Mouse (Mus musculus): ENCODE measurements at regions not wholly inside any gene's neighbourhood (a gene's known extent, or its start where the extent isn't known, plus 50 kb on each side); places are given as distances from the start of the nearest gene placed in this dataset.

DNA sequence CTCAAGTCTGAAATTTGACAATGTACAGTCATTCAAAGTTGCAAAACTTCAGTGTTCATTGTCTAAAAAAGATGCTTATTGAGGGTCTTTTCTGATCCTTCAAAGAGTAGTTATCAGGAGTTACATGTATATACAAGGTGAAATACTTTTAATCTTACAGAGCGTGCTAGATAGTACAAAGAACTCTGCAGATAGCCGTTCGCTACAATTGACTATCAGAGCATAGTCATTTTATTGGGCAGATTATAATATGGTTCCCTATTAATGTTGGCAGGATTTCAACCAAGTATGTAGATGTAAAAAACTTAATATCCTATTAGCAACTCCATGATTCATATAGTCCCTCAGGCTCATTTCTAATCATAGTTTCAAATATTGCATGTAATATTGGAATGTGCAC is 1114.7 kb upstream of the Cited2 start:
- H3K9me3 ChIP-seq (ENCODE audit: control insufficient read depth, low read depth, low read length), result no peaks in the 10 kb centered on the region
- 68% methylated on average over 3 of the region's 3 CpGs for WGBS
- H3K4me2 ChIP-seq (replicated peaks; ENCODE audit: low read depth, low read length), result no peak overlapping the region
- H3K27me3 ChIP-seq (ENCODE audit: control insufficient read depth, insufficient read depth, low read length), result no peaks in the 10 kb centered on the region
- no peak overlapping the region for H3K4me3 ChIP-seq (ENCODE audit: low read depth, low read length)
- no peaks in the 10 kb centered on the region for H3K4me1 ChIP-seq (ENCODE audit: control insufficient read depth, insufficient read depth, low read length)
- H3K9ac ChIP-seq (replicated peaks; ENCODE audit: low read depth, low read length), result no peak overlapping the region
- no peak overlapping the region for H3K27ac ChIP-seq (ENCODE audit: low read length)
- no peak for ATAC-seq (ENCODE audit: insufficient number of reproducible peaks, insufficient read depth, low FRiP score, low read depth)
- H3K36me3 ChIP-seq (ENCODE audit: control insufficient read depth, insufficient read depth, low read length), result no peaks in the 10 kb centered on the region

DNA sequence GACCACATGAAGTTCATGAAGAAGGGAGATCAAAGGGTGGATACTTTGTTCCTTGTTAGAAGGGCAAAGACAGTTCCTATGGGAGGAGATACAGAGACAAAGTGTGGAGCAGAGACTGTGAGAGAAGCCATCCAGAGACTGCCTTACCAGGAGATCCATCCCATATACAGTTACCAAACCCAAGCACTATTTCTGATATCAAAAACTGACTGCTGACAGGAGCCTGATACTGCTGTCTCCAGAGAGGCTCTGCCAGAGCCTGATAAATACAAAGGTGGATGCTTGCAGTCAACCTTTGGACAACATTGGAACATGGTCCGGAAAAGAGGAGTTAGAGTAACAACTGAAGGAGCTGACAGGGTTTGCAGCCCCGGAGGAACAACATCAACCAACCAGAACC is 1104.3 kb upstream of the Cited2 start:
- Histone ChIP-seq H3K27me3 (ENCODE audit: control insufficient read depth, insufficient read depth, low read length) (no peaks in the 10 kb centered on the region), H3K4me2 (replicated peaks; ENCODE audit: low read depth, low read length) (no peak overlapping the region), H3K9me3 (ENCODE audit: control insufficient read depth, low read depth, low read length) (no peaks in the 10 kb centered on the region), H3K4me3 (ENCODE audit: low read depth, low read length) (no peak overlapping the region), H3K4me1 (ENCODE audit: control insufficient read depth, insufficient read depth, low read length) (no peaks in the 10 kb centered on the region), H3K27ac (ENCODE audit: low read length) (no peak overlapping the region), H3K9ac (replicated peaks; ENCODE audit: low read depth, low read length) (no peak overlapping the region), H3K36me3 (ENCODE audit: control insufficient read depth, insufficient read depth, low read length) (no peaks in the 10 kb centered on the region)
- no peak for ATAC-seq (ENCODE audit: insufficient number of reproducible peaks, insufficient read depth, low FRiP score, low read depth)
- 94% methylated on average over 2 of the region's 2 CpGs for WGBS

DNA sequence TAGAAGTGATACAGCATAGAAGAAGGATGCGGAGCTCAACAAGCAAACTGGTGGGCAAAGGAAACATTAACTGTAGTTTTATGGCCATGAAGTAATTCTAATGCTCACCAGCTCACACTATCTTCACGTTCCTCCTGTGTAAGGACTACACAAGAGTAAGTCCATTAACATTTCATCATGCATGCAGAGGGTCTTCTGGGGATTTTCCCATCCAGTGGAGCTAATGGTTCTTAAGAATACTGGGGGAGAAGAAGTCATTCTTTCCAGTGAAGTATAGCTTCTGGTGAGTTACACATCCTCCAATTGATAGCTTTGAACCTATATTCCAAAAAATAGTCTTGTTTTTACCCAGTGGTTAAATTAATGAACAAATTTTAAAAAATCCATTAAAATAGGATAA is 1103.4 kb upstream of the Cited2 start:
- H3K4me2 ChIP-seq (replicated peaks; ENCODE audit: low read depth, low read length), result no peak overlapping the region
- WGBS, result 86% methylated on average over 2 of the region's 2 CpGs
- H3K27ac ChIP-seq (ENCODE audit: low read length), result no peak overlapping the region
- no peak overlapping the region for H3K4me3 ChIP-seq (ENCODE audit: low read depth, low read length)
- H3K27me3 ChIP-seq (ENCODE audit: control insufficient read depth, insufficient read depth, low read length), result no peaks in the 10 kb centered on the region
- no peaks in the 10 kb centered on the region for H3K4me1 ChIP-seq (ENCODE audit: control insufficient read depth, insufficient read depth, low read length)
- ATAC-seq (ENCODE audit: insufficient number of reproducible peaks, insufficient read depth, low FRiP score, low read depth), result no peak
- no peaks in the 10 kb centered on the region for H3K36me3 ChIP-seq (ENCODE audit: control insufficient read depth, insufficient read depth, low read length)
- H3K9ac ChIP-seq (replicated peaks; ENCODE audit: low read depth, low read length), result no peak overlapping the region
- no peaks in the 10 kb centered on the region for H3K9me3 ChIP-seq (ENCODE audit: control insufficient read depth, low read depth, low read length)

DNA sequence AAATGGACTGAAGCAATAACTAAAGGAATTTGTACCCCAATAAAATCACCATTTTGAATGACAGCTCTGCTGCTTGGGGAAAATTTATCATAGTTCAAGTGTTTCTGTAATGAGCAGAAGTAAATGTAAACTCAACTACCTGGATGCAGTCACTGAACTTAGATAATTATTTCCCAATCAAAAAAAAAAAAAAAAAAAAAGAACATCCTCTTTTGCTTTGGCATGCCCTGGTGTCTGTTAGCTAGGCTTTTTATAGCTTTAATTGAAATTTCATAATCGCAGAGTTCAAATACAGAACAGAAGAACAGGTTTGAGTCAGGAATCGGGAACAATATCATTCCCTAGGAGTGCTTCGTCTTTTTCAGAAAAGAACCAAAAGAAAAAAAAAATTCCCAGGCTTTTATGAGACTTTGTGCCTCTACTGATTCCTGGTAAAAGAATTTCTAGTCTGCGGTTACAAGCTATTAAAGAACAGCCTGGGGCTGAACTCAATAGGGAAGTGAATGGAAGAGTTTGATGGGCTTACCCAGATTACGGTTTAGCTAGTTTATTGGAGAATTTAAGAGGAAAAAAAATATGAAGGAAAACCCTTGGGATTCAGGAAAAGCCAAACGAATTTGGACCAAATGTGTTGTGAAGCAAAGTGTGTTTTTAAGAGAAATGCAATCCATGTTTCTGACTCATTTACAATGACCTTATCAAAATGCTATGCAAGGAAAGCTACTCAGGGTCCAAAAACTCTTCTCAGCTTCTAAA is 1102.0 kb upstream of the Cited2 start:
- H3K27ac ChIP-seq (ENCODE audit: low read length), result no peak overlapping the region
- 77% methylated on average over 6 of the region's 6 CpGs for WGBS

GRCm38 (mm10) chr10:16622821-16623220 is 1100.2 kb upstream of the Cited2 start:
- Histone ChIP-seq H3K9me3 (ENCODE audit: control insufficient read depth, low read depth, low read length) (no peaks in the 10 kb centered on the region), H3K4me2 (replicated peaks; ENCODE audit: low read depth, low read length) (no peak overlapping the region), H3K4me3 (ENCODE audit: low read depth, low read length) (no peak overlapping the region), H3K27ac (ENCODE audit: low read length) (no peak overlapping the region), H3K36me3 (ENCODE audit: control insufficient read depth, insufficient read depth, low read length) (no peaks in the 10 kb centered on the region), H3K27me3 (ENCODE audit: control insufficient read depth, insufficient read depth, low read length) (no peaks in the 10 kb centered on the region), H3K9ac (replicated peaks; ENCODE audit: low read depth, low read length) (no peak overlapping the region), H3K4me1 (ENCODE audit: control insufficient read depth, insufficient read depth, low read length) (no peaks in the 10 kb centered on the region)
- WGBS, result 72% methylated on average over 3 of the region's 3 CpGs
- no peak for ATAC-seq (ENCODE audit: insufficient number of reproducible peaks, insufficient read depth, low FRiP score, low read depth)

More for the DNA sequence above, 1102.0 kb upstream of the Cited2 start:
- H3K9me3 ChIP-seq (ENCODE audit: control insufficient read depth, low read depth, low read length), result no peaks in the 10 kb centered on the region
- H3K4me1 ChIP-seq (ENCODE audit: control insufficient read depth, insufficient read depth, low read length), result no peaks in the 10 kb centered on the region
- no peak overlapping the region for H3K4me2 ChIP-seq (replicated peaks; ENCODE audit: low read depth, low read length)
- H3K9ac ChIP-seq (replicated peaks; ENCODE audit: low read depth, low read length), result no peak overlapping the region
- no peaks in the 10 kb centered on the region for H3K36me3 ChIP-seq (ENCODE audit: control insufficient read depth, insufficient read depth, low read length)
- ATAC-seq (ENCODE audit: insufficient number of reproducible peaks, insufficient read depth, low FRiP score, low read depth), result no peak
- no peaks in the 10 kb centered on the region for H3K27me3 ChIP-seq (ENCODE audit: control insufficient read depth, insufficient read depth, low read length)
- H3K4me3 ChIP-seq (ENCODE audit: low read depth, low read length), result no peak overlapping the region

DNA sequence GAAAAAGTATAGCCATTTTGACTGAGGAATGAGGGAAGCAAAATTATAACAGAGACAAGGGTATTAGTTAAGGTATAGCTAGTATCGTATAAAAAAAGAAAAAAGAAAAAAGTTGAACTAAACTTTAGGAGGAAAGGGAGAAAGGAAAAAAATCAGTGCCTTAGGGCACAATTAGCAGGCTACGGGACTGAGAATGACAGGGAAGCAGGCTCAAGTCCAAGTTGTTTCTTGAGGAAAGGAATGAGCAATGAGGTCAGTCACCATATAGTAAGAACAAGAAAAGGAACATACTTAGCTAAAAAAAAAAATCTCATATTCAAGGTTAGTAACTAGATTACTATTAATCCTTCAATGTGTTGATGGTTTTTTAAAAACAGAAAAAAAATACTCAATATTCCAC is 1089.8 kb upstream of the Cited2 start:
- no peaks in the 10 kb centered on the region for H3K4me1 ChIP-seq (ENCODE audit: control insufficient read depth, insufficient read depth, low read length)
- no peak overlapping the region for H3K4me2 ChIP-seq (replicated peaks; ENCODE audit: low read depth, low read length)
- no peaks in the 10 kb centered on the region for H3K36me3 ChIP-seq (ENCODE audit: control insufficient read depth, insufficient read depth, low read length)
- no peak overlapping the region for H3K9ac ChIP-seq (replicated peaks; ENCODE audit: low read depth, low read length)
- H3K27ac ChIP-seq (ENCODE audit: low read length), result no peak overlapping the region
- H3K4me3 ChIP-seq (ENCODE audit: low read depth, low read length), result no peak overlapping the region
- ATAC-seq (ENCODE audit: insufficient number of reproducible peaks, insufficient read depth, low FRiP score, low read depth), result no peak
- H3K9me3 ChIP-seq (ENCODE audit: control insufficient read depth, low read depth, low read length), result no peaks in the 10 kb centered on the region
- 64% methylated on average over 2 of the region's 2 CpGs for WGBS
- no peaks in the 10 kb centered on the region for H3K27me3 ChIP-seq (ENCODE audit: control insufficient read depth, insufficient read depth, low read length)

DNA sequence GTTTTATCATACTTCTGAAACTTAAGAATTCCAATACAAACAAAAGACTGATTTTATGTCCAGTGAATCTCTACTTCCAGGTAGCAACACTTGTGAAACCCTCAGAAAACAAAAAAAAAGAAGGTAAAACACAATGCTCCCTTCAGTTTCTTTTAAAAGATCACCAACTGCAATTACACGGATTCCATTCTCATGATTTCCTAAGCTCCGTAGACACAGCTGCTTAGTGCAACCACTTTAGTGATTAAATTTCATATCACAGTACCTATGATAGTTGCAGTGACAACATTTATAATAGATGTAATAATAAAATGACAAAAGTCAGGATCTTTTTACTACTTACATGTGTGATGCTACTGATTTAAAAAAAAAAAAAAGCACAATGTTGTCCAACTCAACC is 1087.6 kb upstream of the Cited2 start:
- Histone ChIP-seq H3K9ac (replicated peaks; ENCODE audit: low read depth, low read length) (no peak overlapping the region), H3K4me1 (ENCODE audit: control insufficient read depth, insufficient read depth, low read length) (no peaks in the 10 kb centered on the region), H3K4me3 (ENCODE audit: low read depth, low read length) (no peak overlapping the region), H3K27ac (ENCODE audit: low read length) (no peak overlapping the region), H3K4me2 (replicated peaks; ENCODE audit: low read depth, low read length) (no peak overlapping the region), H3K9me3 (ENCODE audit: control insufficient read depth, low read depth, low read length) (no peaks in the 10 kb centered on the region), H3K36me3 (ENCODE audit: control insufficient read depth, insufficient read depth, low read length) (no peaks in the 10 kb centered on the region), H3K27me3 (ENCODE audit: control insufficient read depth, insufficient read depth, low read length) (no peaks in the 10 kb centered on the region)
- 88% methylated on average over 2 of the region's 2 CpGs for WGBS
- no peak for ATAC-seq (ENCODE audit: insufficient number of reproducible peaks, insufficient read depth, low FRiP score, low read depth)

- Histone ChIP-seq H3K9ac (replicated peaks; ENCODE audit: low read depth, low read length) (no peak overlapping the region), H3K9me3 (ENCODE audit: control insufficient read depth, low read depth, low read length) (no peaks in the 10 kb centered on the region), H3K27ac (ENCODE audit: low read length) (no peak overlapping the region), H3K27me3 (ENCODE audit: control insufficient read depth, insufficient read depth, low read length) (no peaks in the 10 kb centered on the region), H3K4me1 (ENCODE audit: control insufficient read depth, insufficient read depth, low read length) (no peaks in the 10 kb centered on the region), H3K4me2 (replicated peaks; ENCODE audit: low read depth, low read length) (no peak overlapping the region), H3K4me3 (ENCODE audit: low read depth, low read length) (no peak overlapping the region), H3K36me3 (ENCODE audit: control insufficient read depth, insufficient read depth, low read length) (no peaks in the 10 kb centered on the region)
- no peak for ATAC-seq (ENCODE audit: insufficient number of reproducible peaks, insufficient read depth, low FRiP score, low read depth)
Observed at GRCm38 (mm10) chr10:16637006-16637405, 1086.0 kb upstream of the Cited2 start.

DNA sequence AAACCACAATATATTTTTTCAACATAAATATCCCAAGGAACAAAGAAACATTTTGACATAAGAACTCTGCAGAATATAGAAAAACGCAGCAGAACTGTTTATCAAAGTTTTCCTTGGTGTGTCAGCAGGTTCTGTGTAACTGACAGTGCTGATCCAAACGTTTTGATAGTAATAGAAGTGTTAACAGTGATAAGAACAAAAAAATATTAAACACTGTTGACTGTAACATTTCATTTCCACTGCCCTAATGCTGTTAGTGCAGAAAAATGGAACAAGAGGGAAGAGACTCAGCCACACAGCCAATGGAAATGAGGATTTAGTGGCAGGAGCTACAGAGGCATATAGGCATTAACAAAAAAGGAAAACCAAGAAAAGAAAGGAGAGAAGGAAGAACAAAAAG is 1084.9 kb upstream of the Cited2 start:
- Histone ChIP-seq H3K4me3 (ENCODE audit: low read depth, low read length) (no peak overlapping the region), H3K4me2 (replicated peaks; ENCODE audit: low read depth, low read length) (no peak overlapping the region), H3K9me3 (ENCODE audit: control insufficient read depth, low read depth, low read length) (no peaks in the 10 kb centered on the region), H3K36me3 (ENCODE audit: control insufficient read depth, insufficient read depth, low read length) (no peaks in the 10 kb centered on the region), H3K27ac (ENCODE audit: low read length) (no peak overlapping the region), H3K4me1 (ENCODE audit: control insufficient read depth, insufficient read depth, low read length) (no peaks in the 10 kb centered on the region), H3K27me3 (ENCODE audit: control insufficient read depth, insufficient read depth, low read length) (no peaks in the 10 kb centered on the region), H3K9ac (replicated peaks; ENCODE audit: low read depth, low read length) (no peak overlapping the region)
- 16% methylated on average over 2 of the region's 2 CpGs for WGBS
- no peak for ATAC-seq (ENCODE audit: insufficient number of reproducible peaks, insufficient read depth, low FRiP score, low read depth)

Measured in stomach, embryonic 14.5 days (tissue).